Mouse (Mus musculus) inflammation-experienced regulatory T-cells, adult 16 weeks (primary cell): ENCODE measurements around the gene Cep290. TPM values are rescaled to one million over a fixed set of nuclear protein-coding genes. Genes with fewer than 3 reads are reported as not detected.

ENCODE experiments used
- polyA plus RNA-seq: library from polyadenylated mRNA; unstranded; fragments of 100-300 nt; shearing (Covaris generic); gene quantifications from one replicate; pipeline ENCODE4 v1.2.1, GENCODE M21; 2017

Gene Cep290
- polyA plus RNA-seq: 5.1 TPM

DNA sequence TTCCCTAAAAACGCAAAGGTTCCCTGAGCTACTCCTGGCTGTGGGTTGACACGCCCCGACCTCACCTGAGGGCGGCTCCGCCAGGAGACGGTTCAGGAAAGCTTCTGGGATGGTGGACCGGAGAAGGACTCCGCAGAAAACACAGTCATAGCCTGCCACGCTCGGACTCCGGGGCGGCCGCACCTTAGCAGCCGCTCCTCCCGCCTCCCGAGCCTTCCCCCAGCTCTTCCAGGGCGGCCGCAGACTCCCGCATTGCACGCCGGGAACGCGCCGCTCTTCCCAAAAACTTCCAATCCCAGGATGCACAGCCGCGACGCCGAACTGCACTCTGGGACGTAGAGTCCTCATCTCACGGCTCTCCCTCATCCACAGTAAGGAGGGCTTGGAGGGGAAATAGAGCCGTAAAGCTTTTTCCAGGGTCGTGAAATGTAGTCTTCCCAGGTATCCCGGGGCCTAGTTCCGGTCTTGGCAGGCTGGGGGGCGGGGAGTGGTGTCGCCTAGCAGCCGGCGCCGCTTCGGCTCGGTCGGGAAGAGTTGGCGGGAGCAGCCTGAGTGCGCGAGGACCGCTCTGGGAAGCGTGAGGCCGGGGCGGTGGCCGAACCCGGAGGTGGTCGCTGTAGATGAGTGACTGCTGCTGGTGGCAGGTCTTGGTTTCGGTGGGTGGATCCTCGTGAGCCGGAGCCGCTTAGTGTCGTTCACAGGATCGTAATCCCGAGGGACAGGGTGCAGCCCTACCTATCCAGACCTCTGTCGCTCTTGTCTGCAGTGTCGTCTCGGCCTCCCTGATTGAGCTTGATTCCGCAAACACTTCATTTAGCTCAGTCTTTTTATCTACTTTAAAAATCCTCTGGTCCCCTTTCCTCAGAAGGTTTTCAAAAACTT, at the start of gene Cep290, which contains the start of gene Tmtc3:
Gene Cep290 (plus strand): TSS at position 462 of the 882 bp plus-strand sequence.
Gene Tmtc3 (minus strand): TSS at position 254 of the 882 bp plus-strand sequence.

DNA sequence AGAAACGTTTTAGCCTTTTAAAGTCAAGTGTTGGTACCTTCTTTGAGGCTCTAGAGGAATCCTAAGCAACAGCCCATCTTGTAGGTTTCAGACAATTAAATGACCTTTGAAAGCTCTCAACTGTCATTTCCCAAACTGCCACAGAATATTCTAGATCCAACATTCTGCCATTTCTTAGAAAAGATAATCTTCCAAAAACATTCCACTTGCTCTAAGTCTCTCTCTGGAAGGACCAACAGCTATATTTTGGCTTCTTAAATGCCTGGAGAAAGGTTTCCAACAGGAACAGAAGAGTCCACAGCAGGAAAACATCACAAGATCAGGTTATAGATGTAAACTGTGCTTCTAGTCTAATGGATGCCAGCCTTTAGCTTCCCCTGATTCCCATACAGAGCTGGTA, 103.0 kb downstream of the Cep290 start, which contains the start of the genes 4930430F08Rik and 1700017N19Rik:
Gene 4930430F08Rik (minus strand): TSS at position 101 of the 400 bp plus-strand sequence.
Gene 1700017N19Rik (plus strand): TSS at position 162 of the 400 bp plus-strand sequence.

Other genes with a start within 250 kb of the Cep290 start
- gene Gm4301, start 151.9 kb upstream of the Cep290 start, polyA plus RNA-seq: not detected
- gene Gm4302, start 146.7 kb upstream of the Cep290 start, polyA plus RNA-seq: not detected
- gene Gm4303, start 141.6 kb upstream of the Cep290 start, polyA plus RNA-seq: not detected
- gene Gm4305, start 136.5 kb upstream of the Cep290 start, polyA plus RNA-seq: not detected
- gene Gm4307, start 126.2 kb upstream of the Cep290 start, polyA plus RNA-seq: not detected
- not detected for gene Gm4312, start 105.0 kb upstream of the Cep290 start, polyA plus RNA-seq
- gene Tmtc3, start 208 bp upstream of the Cep290 start, polyA plus RNA-seq: 6.1 TPM
- gene 4930430F08Rik, start 102.9 kb downstream of the Cep290 start, polyA plus RNA-seq: 11.3 TPM
- gene 1700017N19Rik, start 102.9 kb downstream of the Cep290 start, polyA plus RNA-seq: not detected